Mouse (Mus musculus) olfactory bulb, adult 2 months (tissue): ENCODE measurements around the gene Gm973.

Source experiments
- CTCF ChIP-seq: fragments of 200-500 bp; IDR thresholded peaks from 2 replicates; pipeline ENCODE4 v1.5.1; 2012; ENCODE audit warnings: low read depth, mild to moderate bottlenecking, low read length, moderate library complexity; ENCODE audit not compliant: insufficient read depth
- POLR2A ChIP-seq: fragments of 200-500 bp; IDR thresholded peaks from 2 replicates; pipeline ENCODE4 v1.6.1; 2012; ENCODE audit warnings: mild to moderate bottlenecking, low read depth, low read length, moderate library complexity; ENCODE audit not compliant: insufficient read depth

DNA sequence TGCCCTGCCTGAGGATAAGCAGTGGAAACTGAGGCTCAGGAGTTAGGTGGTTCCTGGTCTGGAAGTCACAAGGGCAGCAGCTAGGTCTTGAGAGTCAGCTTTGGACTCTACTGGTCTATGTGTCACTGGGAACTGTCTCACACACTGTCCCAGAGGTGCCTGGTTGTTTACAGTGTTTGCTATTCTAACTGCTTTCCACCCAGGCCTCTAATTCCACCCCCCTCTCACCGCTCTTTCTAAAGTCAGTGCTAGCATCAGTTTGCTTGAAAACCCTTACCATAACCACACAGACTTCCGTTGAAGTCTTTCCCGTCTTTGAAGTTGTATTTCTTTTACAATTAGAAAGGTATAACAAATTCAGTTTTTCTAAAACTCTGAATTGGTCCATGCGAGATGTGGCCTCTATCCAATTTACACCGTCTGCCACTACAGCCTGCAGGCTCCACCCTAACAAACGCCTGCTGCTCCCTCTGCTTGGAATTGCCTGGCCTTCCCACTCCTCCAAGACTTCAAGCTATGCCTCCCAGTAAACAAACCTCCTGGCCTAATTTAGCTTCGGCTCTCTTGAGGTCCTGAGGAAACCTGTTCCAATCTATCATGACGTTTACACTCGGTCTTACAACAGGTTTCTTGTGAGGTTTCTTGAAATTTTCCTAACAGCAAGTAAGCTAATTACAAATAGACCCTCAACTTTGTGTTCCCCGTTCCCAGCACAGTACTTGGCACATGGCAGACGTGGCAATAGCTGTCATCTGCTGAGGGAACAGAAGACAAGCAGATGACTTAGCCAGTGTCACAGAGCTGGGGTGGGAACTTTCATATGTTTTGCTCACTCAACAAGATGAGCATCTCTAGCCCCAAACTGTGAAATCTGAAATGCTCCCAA lies 86.7 kb downstream of the Gm973 start:
- no peak for TF ChIP-seq CTCF
- TF ChIP-seq POLR2A = no peak
